Mouse (Mus musculus): Measurements from ENCODE around the gene Fxn. TPM values are rescaled to one million over a fixed set of nuclear protein-coding genes. Genes with fewer than 3 reads are reported as not detected.
A peak's percentile ranks its signal among the peaks of the same experiment; 100 is the strongest.

Gene Fxn
- polyA plus RNA-seq, 1 experiment, result 29.2 TPM

GRCm38 (mm10) chr19:24293537-24293936 is 13.1 kb upstream of the Fxn start:
- TF ChIP-seq POLR2A (IDR thresholded peaks at IDR 0.05; ENCODE audit: low read depth, low read length) (no peak), CTCF (conservative IDR thresholded peaks at IDR 0.05; ENCODE audit: insufficient read depth, insufficient read length, low read depth, low read length) (no peak)
- no peak for DNase-seq
- no peak overlapping the region for H3K27ac ChIP-seq (ENCODE audit: insufficient read depth, low read depth, low read length)
- no peak overlapping the region for H3K4me3 ChIP-seq (ENCODE audit: insufficient read depth, low read depth, low read length)
- H3K27me3 ChIP-seq (replicated peaks; ENCODE audit: control insufficient read depth, insufficient read depth, low read length), result no peaks in the 10 kb centered on the region
- no peaks in the 10 kb centered on the region for H3K4me1 ChIP-seq (ENCODE audit: control insufficient read depth, insufficient read depth, low read length)
- WGBS, result 55% methylated on average over 5 of the region's 5 CpGs
- no peaks in the 10 kb centered on the region for H3K36me3 ChIP-seq (ENCODE audit: control insufficient read depth, insufficient read depth, low read length)

- H3K36me3 ChIP-seq (ENCODE audit: control insufficient read depth, insufficient read depth, low read length), result no peaks in the 10 kb centered on the region
- DNase-seq, result peak; percentile 59
- TF ChIP-seq POLR2A (IDR thresholded peaks at IDR 0.05; ENCODE audit: low read depth, low read length), result no peak
- TF ChIP-seq CTCF (conservative IDR thresholded peaks at IDR 0.05; ENCODE audit: insufficient read depth, insufficient read length, low read depth, low read length), result peak; percentile 75
- no peak overlapping the region for H3K27ac ChIP-seq (ENCODE audit: insufficient read depth, low read depth, low read length)
- WGBS, result 65% methylated on average over 4 of the region's 4 CpGs
- H3K27me3 ChIP-seq (replicated peaks; ENCODE audit: control insufficient read depth, insufficient read depth, low read length), result no peaks in the 10 kb centered on the region
- H3K4me3 ChIP-seq (ENCODE audit: insufficient read depth, low read depth, low read length), result no peak overlapping the region
- no peaks in the 10 kb centered on the region for H3K4me1 ChIP-seq (ENCODE audit: control insufficient read depth, insufficient read depth, low read length)
Measured at GRCm38 (mm10) chr19:24284187-24284586, 3.8 kb upstream of the Fxn start.

- no peak for TF ChIP-seq CTCF (conservative IDR thresholded peaks at IDR 0.05; ENCODE audit: insufficient read depth, insufficient read length, low read depth, low read length)
- TF ChIP-seq POLR2A (IDR thresholded peaks at IDR 0.05; ENCODE audit: low read depth, low read length), result no peak
- Histone ChIP-seq H3K27ac (ENCODE audit: insufficient read depth, low read depth, low read length) (no peak overlapping the region), H3K4me3 (ENCODE audit: insufficient read depth, low read depth, low read length) (no peak overlapping the region), H3K27me3 (replicated peaks; ENCODE audit: control insufficient read depth, insufficient read depth, low read length) (no peaks in the 10 kb centered on the region), H3K36me3 (ENCODE audit: control insufficient read depth, insufficient read depth, low read length) (no peaks in the 10 kb centered on the region), H3K4me1 (ENCODE audit: control insufficient read depth, insufficient read depth, low read length) (no peaks in the 10 kb centered on the region)
- 65% methylated on average over 7 of the region's 7 CpGs for WGBS
- DNase-seq, result no peak
Measured at GRCm38 (mm10) chr19:24281288-24281980, 1.0 kb upstream of the Fxn start.

GRCm38 (mm10) chr19:24279706-24280600 is 452 bp downstream of the Fxn start:
- peak overlapping the region; percentile 72 for H3K4me3 ChIP-seq (ENCODE audit: insufficient read depth, low read depth, low read length)
- no peaks in the 10 kb centered on the region for H3K27me3 ChIP-seq (replicated peaks; ENCODE audit: control insufficient read depth, insufficient read depth, low read length)
- DNase-seq, result peak; percentile 86
- peak overlapping the region; percentile 49 for H3K27ac ChIP-seq (ENCODE audit: insufficient read depth, low read depth, low read length)
- H3K4me1 ChIP-seq (ENCODE audit: control insufficient read depth, insufficient read depth, low read length), result no peaks in the 10 kb centered on the region
- TF ChIP-seq POLR2A (IDR thresholded peaks at IDR 0.05; ENCODE audit: low read depth, low read length) (no peak), CTCF (conservative IDR thresholded peaks at IDR 0.05; ENCODE audit: insufficient read depth, insufficient read length, low read depth, low read length) (no peak; the same call in 1 of the 2 replicates)
- under 1% methylated on average over 78 of the region's 78 CpGs for WGBS
- no peaks in the 10 kb centered on the region for H3K36me3 ChIP-seq (ENCODE audit: control insufficient read depth, insufficient read depth, low read length)

- no peaks in the 10 kb centered on the region for H3K36me3 ChIP-seq (ENCODE audit: control insufficient read depth, insufficient read depth, low read length)
- H3K27me3 ChIP-seq (replicated peaks; ENCODE audit: control insufficient read depth, insufficient read depth, low read length), result no peaks in the 10 kb centered on the region
- no peak for DNase-seq
- TF ChIP-seq POLR2A (IDR thresholded peaks at IDR 0.05; ENCODE audit: low read depth, low read length) (no peak), CTCF (conservative IDR thresholded peaks at IDR 0.05; ENCODE audit: insufficient read depth, insufficient read length, low read depth, low read length) (no peak)
- 86% methylated on average over 15 of the region's 15 CpGs for WGBS
- H3K4me3 ChIP-seq (ENCODE audit: insufficient read depth, low read depth, low read length), result no peak overlapping the region
- no peak overlapping the region for H3K27ac ChIP-seq (ENCODE audit: insufficient read depth, low read depth, low read length)
- no peaks in the 10 kb centered on the region for H3K4me1 ChIP-seq (ENCODE audit: control insufficient read depth, insufficient read depth, low read length)
Measured at GRCm38 (mm10) chr19:24278859-24279258, 1.5 kb downstream of the Fxn start.

- H3K27me3 ChIP-seq (replicated peaks; ENCODE audit: control insufficient read depth, insufficient read depth, low read length), result no peaks in the 10 kb centered on the region
- no peak for DNase-seq
- WGBS, result 86% methylated on average over 3 of the region's 3 CpGs
- H3K4me3 ChIP-seq (ENCODE audit: insufficient read depth, low read depth, low read length), result no peak overlapping the region
- TF ChIP-seq CTCF (conservative IDR thresholded peaks at IDR 0.05; ENCODE audit: insufficient read depth, insufficient read length, low read depth, low read length) (no peak), POLR2A (IDR thresholded peaks at IDR 0.05; ENCODE audit: low read depth, low read length) (no peak)
- no peaks in the 10 kb centered on the region for H3K36me3 ChIP-seq (ENCODE audit: control insufficient read depth, insufficient read depth, low read length)
- no peak overlapping the region for H3K27ac ChIP-seq (ENCODE audit: insufficient read depth, low read depth, low read length)
- H3K4me1 ChIP-seq (ENCODE audit: control insufficient read depth, insufficient read depth, low read length), result peaks cover 16% of the 10 kb centered on the region
Measured at GRCm38 (mm10) chr19:24274281-24274680, 6.1 kb downstream of the Fxn start.

Measured in kidney, adult 2 months (tissue).